Mouse (Mus musculus) left cerebral cortex, postnatal 36 days (tissue): Measurements from ENCODE around the gene A430005L14Rik. TPM values are rescaled to one million over a fixed set of nuclear protein-coding genes. Genes with fewer than 3 reads are reported as not detected.

Experiments
- DNase-seq, 2 experiments: peaks; one replicate each; pipeline ENCODE4 v3.0.0; 2021 to 2022; ENCODE audit warnings: low spot score in 2 of 2, mixed read lengths in 1 of 2
- intact Hi-C: fragments of 180-260 bp; cut with DNase I; formaldehyde crosslinking; loops from one replicate; pipeline ENCODE4 v1.15.1; 2025
- total RNA-seq, 2 experiments: library from RNA; stranded (reverse); gene quantifications; 2 replicates each; pipeline ENCODE4 v1.2.3; 2021

Gene A430005L14Rik
- total RNA-seq, 2 experiments from 2014 or later = 24.6 to 26.4 TPM

DNA sequence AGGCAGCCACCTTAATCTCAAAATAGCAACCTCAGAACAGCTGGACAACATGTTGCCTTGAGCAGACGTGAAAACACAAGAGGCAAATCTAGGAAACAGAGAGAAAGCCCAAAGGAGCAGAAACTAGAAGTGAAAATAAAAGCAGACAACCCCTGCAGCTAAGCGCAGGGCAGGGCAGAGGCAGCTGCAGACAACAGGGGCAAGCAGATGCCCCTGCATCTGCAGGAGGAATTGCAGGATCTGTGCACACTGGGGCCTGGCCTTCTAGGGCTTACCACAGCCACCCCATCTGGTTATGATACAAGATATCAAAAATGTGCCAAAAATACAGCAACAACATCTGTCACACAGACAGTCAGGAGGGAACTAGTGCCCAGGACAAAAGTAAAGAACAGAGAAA lies 10.5 kb downstream of the A430005L14Rik start:
- DNase-seq = no peak
- intact Hi-C loops = no loop called here

DNA sequence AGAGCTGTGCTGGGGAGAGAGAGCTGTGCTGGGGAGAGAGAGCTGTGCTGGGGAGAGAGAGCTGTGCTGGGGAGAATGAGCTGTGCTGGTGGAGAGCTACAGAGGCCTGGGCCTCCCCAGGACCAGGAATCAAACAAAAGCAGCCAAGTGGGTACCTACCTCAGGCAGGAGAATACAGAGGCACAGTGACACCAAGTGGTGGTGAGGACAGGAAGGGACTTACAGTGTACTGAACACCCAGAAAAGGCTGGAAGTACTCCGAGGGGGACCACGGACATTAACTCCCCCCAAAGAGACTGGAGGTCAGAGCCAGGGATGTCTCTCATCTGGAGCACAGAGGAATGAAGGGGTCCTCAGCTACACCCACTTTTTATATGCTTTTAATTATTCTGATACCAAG lies 11.0 kb downstream of the A430005L14Rik start:
- intact Hi-C loops = no loop called here
- DNase-seq = no peak

DNA sequence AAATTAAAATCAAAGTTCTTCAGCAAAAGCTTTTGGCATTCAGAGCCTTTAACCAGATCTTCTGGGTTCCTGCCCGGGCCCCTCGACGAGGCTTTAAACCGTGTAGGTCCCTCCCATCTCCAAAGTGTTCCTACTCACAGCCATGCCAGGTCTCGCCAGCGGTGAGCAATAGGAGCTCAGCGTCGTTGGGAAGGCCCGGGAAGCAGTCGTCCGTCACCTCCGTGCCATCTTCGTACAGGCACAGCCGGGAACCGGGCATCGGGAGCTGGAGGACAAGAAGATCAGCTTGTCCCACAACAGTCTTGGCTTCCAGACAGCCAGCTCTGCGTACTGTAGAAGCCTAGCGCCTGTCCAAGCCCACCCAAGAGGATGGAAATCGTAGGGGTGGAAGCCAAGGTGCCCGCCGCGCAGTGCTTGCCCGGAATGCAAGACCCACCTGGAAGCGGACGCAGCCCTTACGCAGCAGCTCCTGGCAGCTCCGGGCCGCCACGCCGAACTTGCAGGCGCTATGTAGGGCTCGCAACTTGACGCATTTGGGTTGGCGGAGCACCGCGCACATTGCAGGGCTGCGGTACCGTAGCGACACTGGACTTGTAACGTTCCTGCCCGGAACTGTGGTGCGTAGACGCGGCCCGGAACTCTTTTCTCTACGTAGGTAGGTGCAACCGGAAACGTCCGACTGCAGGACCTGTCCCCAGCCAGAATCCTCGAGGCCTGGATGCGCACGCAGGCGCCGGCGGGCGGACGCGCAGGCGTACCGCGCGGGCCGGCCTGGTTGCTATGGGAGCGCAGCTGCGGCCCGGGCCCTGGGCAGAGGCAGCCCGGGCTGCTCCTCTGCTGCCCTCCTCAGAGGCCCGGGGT lies 17.6 kb downstream of the A430005L14Rik start, which contains the start of the genes Dffb and Cep104:
Dffb (minus strand) TSS at position 696 of the 861 bp plus-strand sequence.
Cep104 (plus strand) TSS at position 764 of the 861 bp plus-strand sequence.
- peak; percentile 96 for DNase-seq

DNA sequence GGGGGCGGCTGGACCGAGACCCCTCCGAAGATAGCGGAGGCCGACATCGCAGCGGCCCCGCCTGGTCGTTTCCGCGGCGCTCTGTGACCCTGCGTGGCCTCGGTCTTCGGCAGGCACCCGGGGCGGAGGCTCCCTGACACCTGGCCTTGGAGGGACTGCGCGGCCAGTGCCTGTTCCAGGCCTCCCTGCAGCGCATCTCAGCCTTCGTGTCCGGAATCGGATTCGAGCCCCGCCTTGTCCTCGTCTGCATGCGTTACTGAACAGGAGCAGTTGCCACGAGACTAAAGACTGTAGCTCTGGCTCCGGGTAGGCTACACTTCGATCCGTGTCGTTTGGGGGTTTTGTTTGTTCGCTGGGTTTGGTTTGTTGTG lies 18.2 kb downstream of the A430005L14Rik start:
- no peak for DNase-seq
- intact Hi-C loops = loop anchor here (2.0 kb wide), 1 partner anchor 36 kb away; the partner anchor contains the start of gene Lrrc47

More for the DNA sequence above, 17.6 kb downstream of the A430005L14Rik start, which contains the start of the genes Dffb and Cep104:
- intact Hi-C loops = loop anchor here (2.0 kb wide), 1 partner anchor 36 kb away; the partner anchor contains the start of gene Lrrc47

DNA sequence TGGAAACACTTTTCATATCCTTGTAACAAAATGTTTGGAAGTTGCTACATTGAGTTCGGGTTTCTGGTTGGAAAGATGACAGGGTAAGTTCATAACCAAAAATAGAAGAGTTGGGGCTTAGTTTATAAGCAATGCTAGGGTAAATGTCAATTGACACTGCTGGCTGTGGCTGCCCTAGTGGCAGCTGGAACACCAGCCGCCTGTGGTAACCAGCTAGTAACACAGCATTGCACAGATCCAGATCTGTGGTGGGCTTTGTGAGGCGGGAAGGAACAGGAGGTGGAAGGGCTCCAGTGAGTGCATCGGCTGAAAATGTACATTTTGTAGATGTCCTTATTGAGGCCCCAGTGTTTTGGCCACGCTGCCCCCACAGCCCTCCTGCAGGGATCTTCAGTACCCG lies 18.7 kb downstream of the A430005L14Rik start:
- intact Hi-C loops = loop anchor here (2.0 kb wide), 1 partner anchor 35 kb away; the partner anchor contains the start of gene Lrrc47
- no peak for DNase-seq

DNA sequence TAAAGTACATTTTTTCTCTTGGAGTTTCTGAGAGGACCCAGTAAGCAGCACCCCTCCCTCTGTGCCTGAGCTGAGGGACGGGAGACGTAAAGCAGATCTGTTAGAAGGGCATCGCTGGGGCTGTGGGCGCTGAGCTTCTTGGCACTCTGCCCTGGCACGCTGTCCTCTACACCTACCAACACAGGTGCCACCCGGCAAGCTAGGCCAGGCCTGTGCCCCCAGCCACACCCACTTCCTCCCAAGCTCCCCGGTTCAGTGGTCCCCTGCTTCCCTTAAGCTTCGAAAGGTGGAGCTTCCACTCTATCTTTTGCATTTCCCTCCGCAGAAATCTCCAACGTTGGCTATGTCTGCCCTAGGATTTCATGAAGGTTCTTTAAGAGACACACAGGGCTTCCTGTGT lies 22.2 kb downstream of the A430005L14Rik start:
- no peak for DNase-seq
- intact Hi-C loops = no loop called here

DNA sequence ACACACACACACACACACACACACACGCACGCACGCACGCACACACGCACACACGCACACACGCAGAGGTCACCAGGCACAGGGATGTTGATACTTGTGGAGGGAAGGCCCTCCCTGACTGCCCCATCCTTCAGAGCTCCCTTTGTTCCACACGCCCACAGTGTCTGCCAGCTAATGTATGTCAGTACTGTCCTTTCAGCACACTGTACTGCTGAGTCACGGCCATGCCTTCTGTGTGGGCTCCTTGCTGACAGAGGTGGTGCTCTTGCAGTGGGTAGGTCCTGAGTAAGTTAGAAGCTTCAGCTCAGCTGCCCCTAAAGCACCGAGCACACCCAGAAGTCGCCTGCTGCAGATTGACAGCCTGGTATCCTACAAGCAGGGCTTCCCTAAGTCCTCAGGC lies 23.4 kb downstream of the A430005L14Rik start:
- DNase-seq = no peak
- intact Hi-C loops = no loop called here

DNA sequence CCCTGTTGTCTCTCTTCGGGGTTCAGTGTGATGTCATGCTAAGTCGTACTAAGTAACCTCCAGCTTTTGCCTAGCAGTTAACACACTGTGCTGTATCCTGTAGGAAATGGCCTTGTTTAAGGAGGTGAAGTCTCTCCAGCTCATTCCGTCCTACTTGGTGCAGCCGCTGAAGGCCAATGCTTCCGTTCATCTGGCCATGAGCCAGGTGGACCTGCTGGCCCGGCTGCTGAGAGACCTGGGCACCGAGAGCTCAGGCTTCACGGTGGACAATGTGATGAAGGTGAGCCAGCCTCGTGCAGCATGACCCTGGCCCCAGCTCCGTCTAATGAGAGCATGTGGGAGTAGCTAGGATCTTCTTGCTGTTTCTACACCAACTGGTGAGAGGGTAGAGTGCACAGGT lies 35.7 kb downstream of the A430005L14Rik start:
- DNase-seq = no peak
- intact Hi-C loops = no loop called here

DNA sequence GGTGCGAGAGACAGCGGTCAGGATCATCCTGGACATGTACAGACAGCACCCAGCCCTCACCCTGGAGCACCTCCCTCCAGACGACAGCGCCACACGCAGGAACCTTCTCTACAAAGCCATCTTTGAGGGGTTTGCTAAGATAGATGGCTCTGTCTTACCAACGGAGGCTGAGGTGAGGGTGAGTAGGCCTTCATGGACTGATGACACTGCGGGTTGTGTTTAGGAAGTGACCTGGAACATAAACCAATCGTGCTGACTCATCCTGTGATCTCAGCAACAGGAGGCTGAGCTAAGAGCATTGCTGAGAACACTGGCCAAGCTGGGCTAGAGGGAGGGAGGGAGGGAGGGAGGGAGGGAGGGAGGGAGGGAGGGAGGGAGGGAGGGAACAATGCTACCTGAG lies 36.5 kb downstream of the A430005L14Rik start:
- intact Hi-C loops = no loop called here
- no peak for DNase-seq

DNA sequence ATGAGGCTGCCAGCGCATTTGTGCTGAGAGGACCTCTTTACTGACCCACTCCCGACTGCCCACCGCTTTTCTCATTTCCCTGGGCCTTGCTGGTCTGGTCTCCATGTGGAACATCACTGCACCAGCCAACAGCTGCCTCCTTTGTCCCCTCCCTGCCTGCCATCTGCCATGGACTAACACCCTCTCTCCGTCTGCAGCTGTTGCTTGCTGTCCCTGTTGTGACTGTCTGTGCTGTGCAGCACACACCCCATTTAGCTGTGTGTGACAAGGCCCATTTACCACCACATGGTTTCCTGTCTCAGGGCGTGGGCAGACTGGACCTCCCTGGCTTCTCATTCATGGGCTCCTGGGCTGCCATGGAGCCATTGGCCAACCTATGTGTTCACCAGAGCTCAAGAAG lies 48.5 kb downstream of the A430005L14Rik start:
- DNase-seq = no peak
- intact Hi-C loops = no loop called here

DNA sequence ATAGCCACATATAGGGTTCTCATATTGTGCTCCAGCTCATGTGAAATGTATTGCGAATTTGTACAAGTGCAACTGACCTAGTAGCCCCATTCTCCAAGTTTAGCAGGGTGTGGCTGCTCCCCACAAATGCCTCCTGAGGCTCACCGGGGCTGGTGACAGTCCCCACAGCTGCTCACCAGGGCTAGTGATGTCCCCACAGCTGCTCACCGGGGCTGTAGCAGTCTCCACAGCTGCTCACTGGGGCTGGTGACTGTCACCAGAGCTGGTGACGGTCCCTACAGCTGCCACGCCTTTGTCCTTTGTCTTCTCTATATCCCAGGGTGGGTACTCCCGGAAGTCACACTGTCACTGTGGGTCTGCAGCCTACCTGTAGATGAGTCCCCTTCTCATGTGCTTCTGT lies 49.2 kb downstream of the A430005L14Rik start:
- intact Hi-C loops = no loop called here
- DNase-seq = no peak

DNA sequence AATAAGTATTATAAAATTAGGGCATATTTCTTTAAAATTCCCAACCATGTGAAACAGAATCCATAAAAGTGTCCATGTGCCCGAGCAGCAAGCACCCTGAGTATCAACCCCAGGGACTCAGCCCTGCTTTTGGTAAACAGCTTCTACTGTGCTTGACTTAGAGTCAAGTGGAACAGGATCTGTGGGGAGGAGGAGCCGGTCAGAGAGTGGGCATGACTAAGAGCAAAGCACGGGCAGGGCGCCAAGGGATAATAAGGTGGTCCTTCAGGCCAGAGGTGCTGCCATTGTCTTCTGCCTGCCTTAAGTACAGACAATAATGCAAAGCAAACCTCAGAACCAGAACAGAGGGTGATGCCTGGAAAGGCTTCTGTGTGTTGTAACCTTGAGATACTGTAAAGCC lies 50.7 kb downstream of the A430005L14Rik start:
- peak in 1 of 2 experiments; percentile 2 for DNase-seq
- intact Hi-C loops = no loop called here

DNA sequence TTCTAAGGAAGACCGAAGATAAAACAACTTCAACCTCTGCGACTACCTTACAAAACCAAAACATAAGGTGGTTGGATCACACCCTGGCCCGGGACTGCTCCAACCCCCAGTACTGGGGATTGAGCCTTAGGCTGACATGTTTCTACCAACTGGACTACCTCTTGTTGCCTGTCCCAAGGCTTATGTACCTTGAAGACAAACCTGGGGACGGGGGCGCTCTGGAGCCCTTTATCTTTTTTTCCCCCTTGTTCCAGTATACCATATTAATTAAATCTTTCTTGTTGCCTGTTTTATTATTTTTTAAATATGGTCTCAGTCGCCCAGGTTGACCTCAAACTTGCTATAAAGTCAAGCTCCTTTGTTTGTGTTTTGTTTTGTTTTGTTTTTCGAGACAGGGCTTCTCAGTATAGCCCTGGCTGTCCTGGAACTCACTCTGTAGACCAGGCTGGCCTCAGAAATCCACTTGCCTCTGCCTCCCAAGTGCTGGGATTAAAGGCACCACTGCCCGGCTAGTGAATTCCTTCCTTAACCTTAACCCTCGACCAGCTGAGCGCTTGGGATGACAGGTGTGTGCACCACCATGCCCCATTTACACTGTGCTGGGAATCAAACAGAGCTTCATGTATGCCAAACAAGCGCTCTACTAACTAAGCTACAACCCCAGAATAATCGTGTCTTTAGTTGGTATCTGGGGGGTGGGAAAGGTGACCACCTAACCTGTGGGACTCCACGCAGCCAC lies 54.0 kb downstream of the A430005L14Rik start:
- intact Hi-C loops = loop anchor here (2.0 to 5.0 kb wide), 2 partner anchors 36 to 54 kb away; partner anchors contain the start of genes A430005L14Rik, Cep104 and Dffb
- DNase-seq = peak in 1 of 2 experiments; percentile 2

Other genes starting within 250 kb of the A430005L14Rik start
- 10 to 100 TPM; 10.5 to 15.3 TPM for gene Dffb, start 17.9 kb downstream of the A430005L14Rik start, total RNA-seq
- 10 to 100 TPM; 30.8 to 35.9 TPM for gene Cep104, start 18.0 kb downstream of the A430005L14Rik start, total RNA-seq
- 10 to 100 TPM; 63.2 to 63.8 TPM for gene Lrrc47, start 54.5 kb downstream of the A430005L14Rik start, total RNA-seq
- gene Smim1, start 69.0 kb downstream of the A430005L14Rik start, total RNA-seq = 10 to 100 TPM; 10.3 to 14.1 TPM
- not detected for gene Ccdc27, start 85.4 kb downstream of the A430005L14Rik start, total RNA-seq
- under 1 TPM; 0.27 to 0.32 TPM for gene Trp73, start 183.0 kb downstream of the A430005L14Rik start, total RNA-seq
- 10 to 100 TPM; 29.3 to 31.0 TPM for gene Wrap73, start 185.1 kb downstream of the A430005L14Rik start, total RNA-seq
- gene Tprgl, start 203.4 kb downstream of the A430005L14Rik start, total RNA-seq = 100 to 1,000 TPM; 156 to 182 TPM
- 1 to 10 TPM; 3.4 to 3.9 TPM for gene Megf6, start 213.5 kb downstream of the A430005L14Rik start, total RNA-seq